Mouse (Mus musculus) gastrocnemius, postnatal 10 days (tissue): ENCODE results near the gene N4bp2l1. TPM values are rescaled to one million over a fixed set of nuclear protein-coding genes. Genes with fewer than 3 reads are reported as not detected.
A peak's percentile ranks its signal among the peaks of the same experiment; 100 is the strongest.
"Not testable (repeated sequence)": the region's sequence is repeated elsewhere in the genome, so short reads cannot be mapped to it uniquely, and the experiment has no call there.

Experiments
- DNase-seq: peaks from one replicate; pipeline ENCODE4 v3.0.0; 2021; ENCODE audit warnings: mixed read lengths
- long read RNA-seq, 2 experiments: library from polyadenylated mRNA; stranded (forward); transcript quantifications; one replicate each; pipeline ENCODE4 v2.0.0; 2021
- total RNA-seq, 2 experiments: library from RNA; stranded (reverse); gene quantifications; 2 replicates each; pipeline ENCODE4 v1.2.3; 2021

N4bp2l1 gene
- total RNA-seq, result 1 to 10 TPM; 1.8 to 2.9 TPM
- long read RNA-seq, experiment 1, partial matches to known transcripts, result 0 of 2 reads
- long read RNA-seq, experiment 1, other reads (novel, unspliced or antisense), result 0 of 2 reads
- long read RNA-seq, experiment 2, partial matches to known transcripts, result 0 of 3 reads
- long read RNA-seq, experiment 2, other reads (novel, unspliced or antisense), result 1 of 3 reads

DNA sequence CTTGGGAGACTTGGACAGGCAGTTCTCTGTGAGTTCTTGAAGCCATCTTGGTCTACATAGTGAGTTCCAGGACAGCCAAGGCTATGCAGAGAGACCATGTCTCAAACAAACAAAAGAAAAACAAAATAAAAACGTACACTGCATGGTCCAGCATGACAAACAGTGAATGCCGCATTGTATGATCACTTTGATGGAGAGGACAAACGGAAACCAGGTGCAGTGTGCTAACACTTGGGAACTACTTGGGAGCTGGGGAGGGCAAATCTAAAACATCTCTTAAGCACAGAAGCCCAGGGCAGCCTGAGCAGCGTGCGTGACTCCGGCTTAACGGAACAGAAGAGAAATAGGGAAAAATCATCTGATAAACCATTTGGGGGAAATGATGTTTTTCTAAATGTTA lies at the start of gene N4bp2l1:
Gene N4bp2l1 (minus strand): TSS at position 101 of the 400 bp plus-strand sequence.
- no peak for DNase-seq

DNA sequence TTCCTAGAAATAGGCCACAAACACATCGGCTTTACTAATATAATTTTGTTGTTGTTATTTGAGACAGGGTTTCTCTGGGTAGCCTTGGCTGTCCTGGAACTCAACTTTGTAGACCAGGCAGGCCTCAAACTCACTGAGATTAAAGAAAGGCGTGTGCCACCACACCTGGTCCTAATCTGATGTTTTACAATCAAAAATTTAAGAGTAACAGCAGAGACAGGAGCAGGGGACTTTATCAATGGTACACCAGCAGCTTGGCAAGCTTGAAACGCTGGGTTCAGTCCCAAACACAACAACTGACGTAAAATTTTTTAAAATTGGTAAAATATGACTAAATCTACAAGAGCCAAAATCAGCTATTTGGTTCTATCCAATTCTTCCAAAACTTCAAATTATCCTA lies 47.9 kb upstream of the N4bp2l1 start:
- no peak for DNase-seq

DNA sequence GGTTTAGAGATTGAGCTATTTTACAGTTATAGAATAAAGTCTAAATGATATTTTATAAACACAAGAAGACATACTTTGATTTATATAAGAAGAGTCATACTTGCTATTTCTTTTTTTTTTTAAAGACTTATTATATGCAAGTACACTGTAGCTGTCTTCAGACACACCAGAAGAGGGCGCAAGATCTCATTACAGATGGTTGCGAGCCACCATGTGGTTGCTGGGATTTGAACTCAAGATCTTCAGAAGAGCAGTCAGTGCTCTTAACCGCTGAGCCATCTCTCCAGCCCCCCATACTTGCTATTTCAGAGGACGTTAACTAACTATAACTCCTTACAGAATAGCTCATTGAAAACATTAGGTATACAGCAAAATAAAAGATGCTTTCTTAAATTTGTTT lies 46.4 kb upstream of the N4bp2l1 start:
- DNase-seq, result not testable (repeated sequence)

DNA sequence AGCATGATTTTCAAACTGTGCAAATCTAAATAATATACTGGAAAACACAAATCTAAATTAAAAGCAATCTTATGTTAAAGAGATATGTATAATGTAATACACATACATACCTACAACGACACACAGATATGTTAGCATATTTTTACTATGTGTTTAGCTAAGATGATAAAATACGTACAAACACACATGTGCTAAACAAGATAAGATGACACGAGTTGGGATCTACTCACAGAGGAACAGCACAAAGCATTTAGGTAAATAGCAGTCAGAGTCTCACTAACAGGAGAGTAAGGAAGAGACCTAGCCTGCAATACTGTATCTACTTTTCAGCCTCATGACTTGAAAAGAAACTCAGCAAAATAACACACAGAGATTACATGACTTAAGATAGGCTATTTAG lies 44.5 kb upstream of the N4bp2l1 start:
- DNase-seq, result no peak

DNA sequence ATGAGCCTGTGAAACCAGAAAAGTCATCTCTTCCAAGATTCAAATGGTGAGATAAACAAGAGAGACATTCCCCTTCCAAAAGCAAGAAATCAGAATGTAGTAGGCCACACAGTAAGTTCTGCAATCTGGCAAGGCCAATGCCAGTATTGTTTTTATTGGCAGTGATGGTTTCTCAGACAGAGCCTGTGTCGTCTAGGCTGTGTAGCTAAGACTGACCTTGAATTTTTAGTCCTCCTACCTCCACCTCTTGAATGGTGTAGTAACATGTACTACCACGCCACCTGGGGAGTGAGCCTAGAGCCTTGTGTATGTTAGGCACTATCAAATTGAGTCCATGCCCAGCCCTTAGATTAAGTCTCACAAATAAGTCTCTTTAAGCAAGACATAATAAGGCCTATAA lies 32.7 kb upstream of the N4bp2l1 start:
- no peak for DNase-seq

DNA sequence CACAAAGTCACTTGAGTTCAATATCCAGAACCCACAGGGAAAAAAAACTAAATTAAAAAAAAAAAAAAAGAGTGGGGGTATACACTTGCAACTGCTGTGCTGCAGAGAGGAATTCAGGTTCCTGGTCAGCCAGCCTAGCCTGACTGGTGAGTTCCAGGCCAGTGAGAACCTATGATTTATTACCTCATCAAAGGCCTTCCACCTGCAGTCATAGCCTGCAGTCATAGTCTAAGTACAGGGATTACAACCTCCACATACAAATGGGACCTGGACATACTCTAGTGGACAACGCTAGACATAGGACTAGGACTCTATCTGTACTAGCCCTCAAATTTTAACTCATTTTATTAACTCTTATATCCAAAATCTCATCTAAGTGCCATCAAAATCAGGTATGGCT lies 32.3 kb upstream of the N4bp2l1 start:
- no peak for DNase-seq

DNA sequence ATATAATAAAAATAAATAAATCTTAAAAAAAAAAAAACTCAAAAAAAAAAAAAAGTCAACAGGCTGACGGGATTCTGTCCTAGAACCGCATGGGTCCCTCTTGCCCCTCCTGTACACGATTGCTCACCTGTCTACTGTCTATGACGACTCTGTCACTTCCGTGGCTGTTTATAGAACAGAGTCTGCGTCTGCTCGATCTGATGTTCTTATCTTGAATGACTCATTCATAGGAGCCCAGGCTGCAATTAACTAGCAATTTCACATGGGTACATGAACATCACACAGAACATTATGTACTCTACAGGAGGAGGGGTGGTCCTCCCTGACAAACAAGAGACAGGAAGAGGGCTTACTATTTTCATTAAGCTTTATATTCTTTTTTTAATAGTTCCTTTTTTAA lies 28.5 kb upstream of the N4bp2l1 start:
- DNase-seq, result no peak

DNA sequence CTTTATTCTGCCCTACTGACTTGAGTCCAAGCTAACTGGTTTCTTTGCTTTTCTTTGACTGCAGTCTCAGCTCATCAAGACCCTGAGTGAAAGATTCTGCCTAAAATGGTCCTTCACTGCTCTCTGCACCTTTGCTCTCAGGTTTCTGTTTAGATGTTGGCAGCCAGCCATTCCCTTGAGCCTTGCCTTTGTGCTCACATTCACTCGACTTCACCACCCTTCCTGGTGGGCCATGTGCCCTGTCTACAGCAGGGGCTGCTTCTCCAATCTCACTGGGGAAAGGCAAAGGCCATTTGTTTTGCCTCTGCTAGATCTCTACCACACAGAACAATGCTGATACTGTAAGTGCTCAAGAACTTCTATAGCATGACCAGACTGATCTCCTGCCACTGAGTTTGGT lies 25.8 kb upstream of the N4bp2l1 start:
- DNase-seq, result no peak

DNA sequence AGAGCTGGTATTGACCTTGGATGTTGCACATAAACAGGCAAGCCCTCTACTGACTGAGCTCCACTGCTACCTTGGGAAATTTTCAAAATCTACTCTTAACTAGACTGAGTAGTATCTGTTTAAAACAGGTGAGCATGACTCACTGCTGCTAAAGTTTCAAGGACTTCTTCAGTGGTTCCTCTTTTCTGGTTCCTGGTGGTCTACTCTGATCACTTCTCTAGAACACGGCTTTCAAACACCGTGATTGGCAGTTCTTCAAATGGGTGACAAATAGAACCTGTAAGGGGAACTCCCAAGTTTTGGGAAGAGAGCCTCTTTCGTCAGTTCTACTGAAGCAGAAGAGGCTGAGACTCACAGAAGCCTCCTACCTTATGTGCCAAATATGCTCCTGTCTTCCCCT lies 24.6 kb upstream of the N4bp2l1 start:
- no peak for DNase-seq

DNA sequence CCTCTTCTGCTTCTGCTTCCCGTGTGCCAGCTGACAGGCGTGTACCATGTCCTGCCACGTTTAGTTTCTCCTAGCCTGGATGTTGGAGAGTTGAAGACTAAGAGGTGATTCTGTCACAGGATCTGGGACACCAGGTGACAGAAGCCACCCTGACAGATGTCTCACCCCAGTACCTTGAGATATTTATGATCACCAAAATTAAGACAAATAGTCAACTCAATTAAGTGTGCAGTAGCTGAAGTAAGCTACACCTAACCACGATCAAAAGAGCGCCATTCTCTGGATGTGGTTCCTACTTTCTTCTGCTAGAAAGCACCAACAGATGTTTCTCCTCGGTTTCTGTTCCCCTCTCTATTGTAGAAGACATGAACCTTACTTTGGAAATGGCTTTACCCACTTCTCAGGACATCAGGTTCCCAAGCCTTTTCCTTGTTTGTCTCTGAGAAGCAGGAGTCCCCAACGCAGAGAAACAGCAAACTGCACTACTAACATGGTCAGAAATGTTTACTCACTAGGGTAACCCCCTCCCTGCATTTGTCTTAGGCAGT lies 23.7 kb upstream of the N4bp2l1 start:
- DNase-seq, result no peak

DNA sequence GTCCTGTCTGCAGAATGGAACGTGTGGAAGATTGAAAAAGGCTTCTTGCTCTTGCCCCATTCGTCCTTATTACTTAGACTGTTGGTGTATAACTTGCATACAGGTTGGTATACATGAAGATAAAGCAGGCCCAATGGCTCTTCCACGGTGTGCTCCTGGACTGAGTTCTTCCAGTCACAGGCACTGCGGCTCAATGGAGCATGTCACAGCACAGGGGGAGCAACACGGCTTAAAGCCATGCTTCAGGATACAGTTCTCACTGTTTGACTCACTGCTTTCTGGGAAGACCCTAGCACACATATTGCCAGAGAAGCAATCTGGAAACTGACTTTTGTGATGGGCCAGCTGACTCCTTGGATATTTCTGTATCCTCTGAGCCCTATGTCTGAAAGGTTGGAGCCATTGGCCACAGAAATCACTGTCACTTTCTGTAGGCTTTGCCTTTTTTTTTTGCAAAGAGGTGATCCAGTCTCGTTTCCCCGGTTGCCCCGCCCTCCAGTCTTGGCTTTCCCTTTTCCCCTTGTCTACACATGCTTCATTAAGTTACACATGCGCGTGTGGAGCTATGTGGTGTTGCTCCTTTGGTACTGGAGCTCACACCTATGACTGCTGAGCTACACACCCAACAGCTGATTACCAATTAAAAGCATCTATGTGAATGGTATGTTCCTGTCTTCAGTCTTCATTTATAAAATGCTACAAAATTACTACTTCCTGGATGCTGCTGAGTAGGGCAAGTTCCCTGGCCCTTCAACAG lies 21.8 kb upstream of the N4bp2l1 start:
- no peak for DNase-seq

DNA sequence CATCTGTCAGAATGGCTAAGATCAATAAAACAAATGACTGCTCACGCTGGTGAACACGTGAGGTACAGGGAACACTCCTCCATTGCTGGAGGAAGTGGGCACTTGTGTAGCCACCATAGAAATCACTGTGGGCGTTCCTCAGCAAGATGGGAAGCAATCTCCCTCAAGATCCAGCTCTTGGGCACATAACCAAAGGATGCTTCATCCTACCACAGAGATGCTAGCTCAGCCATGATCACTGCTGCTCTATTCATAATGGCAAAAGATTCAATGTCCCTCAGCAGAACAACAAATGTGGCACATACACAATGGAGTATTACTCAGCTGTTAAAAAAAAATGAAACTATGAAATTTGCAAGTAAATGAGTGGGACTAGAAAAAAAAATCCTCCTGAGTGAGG lies 19.7 kb upstream of the N4bp2l1 start:
- DNase-seq, result no peak

DNA sequence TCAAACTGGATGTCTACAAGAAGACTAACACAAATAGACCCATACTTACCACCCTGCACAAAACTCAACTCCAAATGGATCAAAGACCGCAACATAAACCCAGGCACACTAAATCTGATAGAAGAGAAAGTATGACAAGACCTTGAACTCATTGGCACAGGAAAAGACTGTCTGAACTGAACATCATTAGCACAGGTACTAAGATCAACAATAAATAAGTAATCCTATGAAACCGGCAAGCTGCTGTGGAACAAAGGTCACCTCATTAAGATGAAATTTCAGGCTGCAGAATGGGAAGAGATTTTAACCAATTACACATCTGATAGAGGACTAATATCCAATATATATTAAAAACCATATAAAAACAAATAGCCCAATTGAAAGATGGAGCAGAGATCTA lies 19.2 kb upstream of the N4bp2l1 start:
- DNase-seq, result no peak

DNA sequence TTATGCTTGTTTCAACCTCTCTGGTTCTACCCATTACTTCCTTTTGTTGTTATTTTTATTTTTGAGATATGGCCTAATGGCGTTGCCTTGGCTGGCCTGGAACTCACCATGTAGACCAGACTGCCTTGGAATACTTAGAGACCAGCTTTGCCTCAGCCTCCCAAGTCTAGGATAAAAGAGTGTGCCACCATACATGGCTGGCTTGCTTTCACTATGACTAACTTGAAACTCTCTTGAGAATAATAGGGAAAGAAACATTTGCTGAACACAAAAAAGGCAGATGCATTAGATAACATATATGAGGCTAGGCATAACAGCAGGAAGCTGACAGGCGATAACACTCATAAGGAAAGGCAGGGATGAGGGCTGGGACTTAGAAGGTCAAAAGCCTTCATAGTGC lies 17.1 kb upstream of the N4bp2l1 start:
- DNase-seq, result no peak

DNA sequence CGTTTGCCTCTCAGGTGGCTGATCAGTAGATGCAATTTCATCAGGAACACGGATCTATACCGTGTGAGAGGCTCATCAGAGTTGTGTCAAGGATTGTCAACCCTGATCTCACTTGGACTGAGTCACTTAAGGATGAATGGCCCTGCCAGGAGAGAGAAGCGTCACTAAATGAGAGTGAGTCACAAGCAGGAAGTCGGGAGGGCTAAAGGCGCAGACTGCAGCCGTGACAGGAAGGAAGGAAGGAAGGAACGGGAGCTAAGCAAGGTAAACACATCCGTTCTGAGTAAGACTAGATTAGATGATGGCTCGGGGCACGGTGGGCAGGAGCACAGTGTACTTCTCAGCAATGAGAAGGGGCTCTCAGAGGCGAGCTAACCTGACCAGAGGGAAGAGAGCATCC lies 14.7 kb upstream of the N4bp2l1 start:
- DNase-seq, result no peak

DNA sequence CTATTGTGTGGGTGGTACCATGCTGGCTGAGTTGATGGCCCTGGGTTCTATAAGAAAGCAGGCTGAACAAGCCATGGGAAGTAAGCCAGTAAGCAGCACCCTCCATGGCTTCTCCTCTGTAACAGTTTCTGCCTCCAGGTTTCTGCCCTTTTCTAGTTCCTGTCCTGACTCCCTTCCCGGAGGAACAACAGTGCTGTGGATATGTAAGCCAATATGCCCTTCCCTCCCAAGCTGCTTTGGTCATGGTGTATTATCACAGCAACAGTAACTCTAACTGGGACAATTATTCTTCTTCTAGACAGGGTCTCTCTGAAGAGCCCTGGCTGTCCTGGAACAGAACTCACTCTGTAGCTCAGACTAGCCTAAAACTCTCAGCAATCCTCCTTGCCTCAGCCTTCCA lies 14.1 kb upstream of the N4bp2l1 start:
- DNase-seq, result no peak

DNA sequence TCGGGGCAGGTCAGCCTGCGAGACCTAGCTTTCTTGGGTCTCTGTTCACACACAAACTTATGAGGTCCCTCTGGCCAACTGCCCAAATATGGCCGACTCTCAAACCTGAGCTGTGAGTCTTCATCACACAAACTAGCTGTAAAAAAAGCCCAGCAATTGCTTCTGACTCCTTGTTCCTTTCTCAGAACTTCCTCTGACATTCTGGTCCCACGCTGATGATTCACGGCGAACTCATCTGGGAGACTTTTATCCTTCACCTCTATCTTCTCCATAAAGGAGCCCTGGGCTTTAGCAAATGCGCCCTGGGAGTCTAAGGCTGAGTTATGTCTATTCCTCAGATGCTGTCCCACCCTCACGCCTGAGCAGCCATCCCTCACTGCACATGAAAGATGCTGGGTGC lies 10.6 kb upstream of the N4bp2l1 start:
- DNase-seq, result no peak

DNA sequence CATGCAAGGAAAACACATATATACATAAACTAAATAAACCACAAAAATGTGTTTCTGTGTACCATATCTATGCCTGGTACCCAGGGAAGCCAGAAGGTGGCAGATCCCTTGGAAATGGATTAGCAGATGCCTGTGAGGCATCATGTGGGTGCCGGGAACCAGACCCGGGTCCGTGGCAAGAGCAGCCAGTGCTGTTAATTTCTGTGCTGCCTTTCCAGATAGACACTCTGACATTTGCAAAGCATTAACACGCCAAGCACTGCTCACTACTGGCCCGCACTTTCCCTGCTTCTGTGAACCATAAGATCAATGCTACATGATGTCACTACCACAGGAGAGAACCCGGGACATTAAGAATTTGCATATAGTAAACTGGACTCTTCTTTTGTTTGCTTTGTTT lies 9.1 kb upstream of the N4bp2l1 start:
- no peak for DNase-seq

DNA sequence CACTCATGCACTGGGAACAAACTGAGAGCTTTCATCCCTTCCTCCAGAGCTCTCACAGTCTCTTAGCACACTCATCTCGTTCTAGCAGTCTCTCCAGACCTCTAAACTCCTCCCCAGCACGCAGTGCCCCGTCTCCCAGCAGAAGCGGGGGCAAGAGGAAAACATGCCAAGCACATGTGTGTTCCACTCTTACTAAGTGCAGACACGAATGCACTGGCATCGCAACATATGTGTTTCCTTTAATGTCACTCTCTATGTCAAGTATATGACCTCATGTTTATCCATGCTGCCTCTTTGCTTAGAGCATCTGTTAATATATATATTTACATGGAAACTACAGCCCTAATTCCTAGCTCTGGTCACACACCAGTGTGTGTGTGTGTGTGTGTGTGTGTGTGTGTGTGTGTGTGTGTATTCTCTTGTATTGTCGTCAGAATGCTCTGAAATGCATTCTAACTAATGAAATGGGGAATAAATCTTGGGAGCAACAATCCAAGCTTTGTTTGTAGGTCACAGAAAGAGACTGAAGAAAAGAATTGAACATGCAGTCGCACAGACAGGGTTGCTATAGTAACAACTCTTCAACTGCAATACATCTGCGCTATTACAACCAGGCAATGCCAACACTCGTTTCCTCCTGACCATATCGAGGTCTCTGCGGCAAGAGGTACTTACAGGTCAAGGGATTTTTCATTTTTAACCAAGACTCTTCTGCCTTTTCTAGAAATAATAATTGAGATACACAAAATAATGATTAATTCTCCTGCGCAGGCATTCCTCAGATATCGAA lies 4.6 kb upstream of the N4bp2l1 start:
- DNase-seq, result no peak

DNA sequence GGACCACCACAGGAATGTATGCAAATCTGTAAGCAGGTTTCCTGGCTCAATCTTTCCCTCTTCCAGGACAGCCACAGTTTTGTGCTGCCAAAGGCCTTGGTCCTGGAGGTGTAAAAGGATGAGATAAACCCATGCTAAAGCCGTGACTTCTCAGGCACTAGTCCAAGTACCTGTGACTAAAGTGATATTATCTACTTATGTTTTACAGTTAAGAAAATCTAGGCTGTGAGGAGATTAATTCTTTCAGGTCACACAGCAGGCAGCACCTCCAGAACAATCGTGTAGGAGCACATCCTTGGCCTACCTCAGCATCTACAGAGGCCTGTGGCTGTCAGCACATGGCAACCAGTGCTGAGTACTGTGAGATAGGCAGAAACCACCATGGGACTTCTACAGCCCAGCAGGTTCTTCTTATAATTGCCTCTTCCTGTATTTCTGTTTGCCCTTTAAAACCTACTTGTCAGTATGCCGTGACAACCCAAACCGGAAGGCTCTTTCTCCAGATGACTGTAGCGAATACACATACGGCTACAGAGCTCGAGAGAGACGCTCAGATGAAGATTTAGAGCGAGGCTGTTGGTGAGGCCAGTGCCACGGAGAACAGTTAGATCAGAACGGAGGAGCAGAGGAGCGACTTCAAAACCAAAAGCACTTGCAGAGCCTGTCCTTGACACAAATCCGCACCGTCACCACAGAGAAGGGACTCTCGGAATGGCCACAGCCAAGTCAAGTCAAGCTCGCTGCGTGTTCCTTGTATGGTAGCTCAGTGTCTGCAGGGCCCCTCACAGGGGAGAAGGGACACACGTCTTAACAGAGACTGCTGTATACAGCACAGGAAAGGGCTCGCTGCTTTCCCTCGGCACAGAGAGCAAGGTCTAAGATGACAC lies 3.8 kb upstream of the N4bp2l1 start:
- peak; percentile 14 for DNase-seq

DNA sequence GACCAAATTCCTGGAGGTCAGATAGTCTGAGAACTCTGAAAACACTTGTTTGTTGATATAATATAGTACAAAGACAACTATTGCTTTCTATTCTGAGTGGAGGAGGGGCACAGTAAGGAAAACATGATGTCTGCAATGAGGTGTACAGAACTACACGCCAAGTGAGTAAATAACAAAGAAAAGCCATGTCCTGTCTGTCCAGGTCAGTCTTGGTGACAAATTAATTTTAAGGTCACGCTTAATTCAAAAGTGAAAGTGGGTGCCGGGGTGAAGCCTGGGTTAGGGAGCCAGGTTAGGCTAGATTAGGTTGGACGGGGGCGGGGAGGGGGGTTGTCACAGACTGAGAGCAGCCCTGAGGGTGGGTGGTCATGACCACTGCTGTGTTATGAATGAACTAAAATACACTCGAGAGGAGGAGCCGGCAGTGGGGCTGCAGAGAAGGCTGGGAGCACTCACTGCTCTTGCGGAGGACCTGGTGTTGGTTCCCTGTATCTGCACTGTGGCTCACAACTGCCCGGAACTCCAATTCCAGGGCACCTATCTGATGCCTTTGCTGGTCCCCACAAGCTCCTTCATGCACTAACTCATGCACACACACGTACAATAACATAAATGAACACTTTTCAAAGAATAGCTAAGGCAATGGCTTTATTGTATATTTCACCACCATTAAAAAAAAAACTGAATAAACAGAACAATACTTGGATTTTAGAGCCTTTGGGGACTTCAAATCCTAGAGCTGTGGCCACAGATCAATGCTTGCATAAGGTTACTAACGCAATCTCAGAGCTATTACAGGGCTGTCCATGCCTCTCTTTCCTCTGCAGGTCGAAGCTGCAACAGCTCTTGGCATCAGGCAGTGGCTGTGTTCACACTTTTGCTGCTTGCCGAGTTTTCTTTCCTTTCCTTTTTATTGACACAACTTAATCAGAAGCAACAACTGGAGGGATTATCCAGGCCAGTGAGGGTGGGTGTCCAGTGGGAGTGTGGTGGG lies 2.6 kb upstream of the N4bp2l1 start:
- DNase-seq, result no peak
